Mouse (Mus musculus) hindbrain, postnatal 0 days (tissue): Measurements from ENCODE around the gene E130114P18Rik. TPM values are rescaled to one million over a fixed set of nuclear protein-coding genes. Genes with fewer than 3 reads are reported as not detected.
A peak's percentile ranks its signal among the peaks of the same experiment; 100 is the strongest.

Source experiments
- ATAC-seq: fragments of 200-750 bp; cut with Nextera tagmentation; 2 replicates; pipeline ENCODE4 v1.8.0; 2017; ENCODE audit warnings: mild to moderate bottlenecking, moderate TSS enrichment, moderate library complexity
- DNase-seq: peaks from one replicate; pipeline ENCODE4 v3.0.0-alpha.2; 2015; ENCODE audit warnings: low spot score
- H3K27ac ChIP-seq: fragments of 300-500 bp; sonication (generic); 2 replicates; pipeline ENCODE4 v1.5.1; 2014; ENCODE audit warnings: mild to moderate bottlenecking
- H3K27me3 ChIP-seq: fragments of 300-500 bp; sonication (generic); 2 replicates; pipeline ENCODE4 v1.6.1; 2014; ENCODE audit warnings: low read length, mixed read lengths; ENCODE audit not compliant: insufficient read depth
- H3K36me3 ChIP-seq: fragments of 300-500 bp; sonication (generic); 2 replicates; pipeline ENCODE4 v1.6.1; 2014; ENCODE audit warnings: low read length, mixed read lengths; ENCODE audit not compliant: insufficient read depth
- H3K4me1 ChIP-seq: fragments of 300-500 bp; sonication (generic); 2 replicates; pipeline ENCODE4 v1.6.1; 2014; ENCODE audit warnings: antibody characterized with exemption, low read length, mixed read lengths; ENCODE audit not compliant: insufficient read depth
- H3K4me2 ChIP-seq: fragments of 300-500 bp; sonication (generic); 2 replicates; pipeline ENCODE4 v1.6.1; 2014; ENCODE audit warnings: low read depth, mild to moderate bottlenecking, low read length, moderate library complexity, mixed read lengths
- H3K4me3 ChIP-seq: fragments of 300-500 bp; sonication (generic); 2 replicates; pipeline ENCODE4 v1.5.1; 2014; ENCODE audit warnings: low read length
- H3K9ac ChIP-seq: fragments of 300-500 bp; sonication (generic); replicated peaks from 2 replicates; pipeline ENCODE4 v1.6.1; 2014; ENCODE audit warnings: mild to moderate bottlenecking, low read length, moderate library complexity, mixed read lengths
- H3K9me3 ChIP-seq: fragments of 300-500 bp; sonication (generic); 2 replicates; pipeline ENCODE4 v1.6.1; 2016; ENCODE audit warnings: low read length, mixed read lengths
- CTCF ChIP-seq: IDR thresholded peaks from 2 replicates; pipeline ENCODE4 v1.5.1; 2016; ENCODE audit warnings: antibody characterized with exemption, control low read depth, low read depth
- WGBS: fragments of 180-500 bp; shearing (Covaris S2); extraction: QIAGEN DNeasy Blood & Tissue Kit; methylation state at CpG from one replicate; pipeline ENCODE4 v1.1.7; 2014; 5-methylcytosine and 5-hydroxymethylcytosine counted together
- polyA plus RNA-seq: library from polyadenylated mRNA; unstranded; fragments of >200 nt; fragmentation: Nextera tagmentation; extraction: Ambion mirVana; gene quantifications from 2 replicates; pipeline ENCODE4 v1.2.1, GENCODE M21; 2015
- total RNA-seq: library from RNA; depleted of rRNA; stranded (reverse); fragments of >200 nt; gene quantifications from 2 replicates; pipeline ENCODE4 v1.2.3, GENCODE M21; 2014

E130114P18Rik gene
- total and polyA plus RNA-seq, 2 experiments from 2014 or later, result 22.3 to 31.6 TPM

DNA sequence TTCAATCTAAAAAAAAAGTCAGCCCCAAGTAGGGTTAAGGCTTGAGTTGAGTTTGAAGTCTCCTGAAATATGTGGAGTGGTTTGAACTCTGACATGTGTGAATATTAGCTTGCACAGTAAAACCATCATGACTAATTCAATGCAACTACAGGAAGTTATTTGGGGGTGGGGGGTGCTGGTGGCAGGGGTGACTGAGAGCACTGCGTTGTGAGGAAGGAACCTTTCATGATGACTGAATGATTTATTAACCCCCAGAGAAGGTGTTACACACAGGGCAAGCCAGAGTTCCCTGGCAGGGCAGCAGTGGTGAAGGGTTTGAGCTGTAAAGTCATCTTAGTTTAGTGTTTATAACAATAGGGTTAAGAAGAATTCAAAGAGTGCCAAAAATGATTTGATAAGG, 65.3 kb downstream of the E130114P18Rik start:
- DNase-seq (no peak), ATAC-seq (no peak)
- no peak overlapping the region for H3K27ac ChIP-seq
- 26% methylated on average over 1 of the region's 1 CpGs for WGBS
- H3K4me3 ChIP-seq, result no peak overlapping the region
- H3K9ac ChIP-seq, result no peak overlapping the region
- H3K4me2 ChIP-seq, result no peak overlapping the region
- no peaks in the 10 kb centered on the region for H3K4me1 ChIP-seq
- TF ChIP-seq CTCF, result no peak
- no peaks in the 10 kb centered on the region for H3K27me3 ChIP-seq
- no peaks in the 10 kb centered on the region for H3K36me3 ChIP-seq
- no peaks in the 10 kb centered on the region for H3K9me3 ChIP-seq

DNA sequence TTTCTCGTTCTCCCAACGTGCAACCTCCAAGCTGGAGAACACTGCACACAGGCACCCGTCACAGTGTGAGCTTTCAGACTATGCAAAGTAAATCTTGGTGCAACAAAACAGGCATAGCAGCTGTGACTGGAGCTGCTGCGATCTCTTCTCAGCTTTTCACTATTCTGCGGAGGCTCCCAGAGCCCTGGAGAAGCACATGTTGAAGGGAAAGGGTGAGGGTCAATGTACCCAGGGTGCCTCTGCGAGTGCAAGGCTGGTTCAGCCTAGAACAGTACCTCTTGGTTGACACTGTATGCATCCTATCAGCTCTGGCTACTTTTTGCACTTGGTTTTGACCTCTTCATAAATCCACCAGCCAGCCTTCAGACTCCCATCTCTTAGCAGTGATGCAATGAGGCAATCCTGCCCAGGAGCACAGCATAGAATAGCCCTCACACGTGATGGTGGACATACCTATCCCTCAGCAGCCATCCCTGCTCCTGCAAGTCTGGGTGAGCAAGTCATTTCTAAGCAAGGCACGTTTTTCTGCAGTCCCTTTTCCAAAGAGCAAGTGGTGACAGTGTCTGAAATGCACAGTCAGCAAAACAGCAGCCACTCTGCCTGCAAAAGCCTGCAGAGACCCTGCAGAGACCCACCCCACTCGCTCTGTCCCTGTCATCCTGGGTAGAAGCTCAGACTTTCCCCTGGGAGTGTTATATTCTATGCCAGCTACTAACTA, 67.7 kb downstream of the E130114P18Rik start:
- no peaks in the 10 kb centered on the region for H3K36me3 ChIP-seq
- no peaks in the 10 kb centered on the region for H3K4me1 ChIP-seq
- TF ChIP-seq CTCF, result no peak
- no peaks in the 10 kb centered on the region for H3K9me3 ChIP-seq
- H3K4me2 ChIP-seq, result no peak overlapping the region
- peak overlapping the region; percentile 32; the same call in 1 of the 2 replicates for H3K27ac ChIP-seq
- WGBS, result 27% methylated on average over 9 of the region's 9 CpGs
- H3K9ac ChIP-seq, result peak overlapping the region; percentile 2; the same call in 1 of the 2 replicates
- DNase-seq (peak; percentile 48), ATAC-seq (peak; percentile 68)
- no peaks in the 10 kb centered on the region for H3K27me3 ChIP-seq
- H3K4me3 ChIP-seq, result no peak overlapping the region

DNA sequence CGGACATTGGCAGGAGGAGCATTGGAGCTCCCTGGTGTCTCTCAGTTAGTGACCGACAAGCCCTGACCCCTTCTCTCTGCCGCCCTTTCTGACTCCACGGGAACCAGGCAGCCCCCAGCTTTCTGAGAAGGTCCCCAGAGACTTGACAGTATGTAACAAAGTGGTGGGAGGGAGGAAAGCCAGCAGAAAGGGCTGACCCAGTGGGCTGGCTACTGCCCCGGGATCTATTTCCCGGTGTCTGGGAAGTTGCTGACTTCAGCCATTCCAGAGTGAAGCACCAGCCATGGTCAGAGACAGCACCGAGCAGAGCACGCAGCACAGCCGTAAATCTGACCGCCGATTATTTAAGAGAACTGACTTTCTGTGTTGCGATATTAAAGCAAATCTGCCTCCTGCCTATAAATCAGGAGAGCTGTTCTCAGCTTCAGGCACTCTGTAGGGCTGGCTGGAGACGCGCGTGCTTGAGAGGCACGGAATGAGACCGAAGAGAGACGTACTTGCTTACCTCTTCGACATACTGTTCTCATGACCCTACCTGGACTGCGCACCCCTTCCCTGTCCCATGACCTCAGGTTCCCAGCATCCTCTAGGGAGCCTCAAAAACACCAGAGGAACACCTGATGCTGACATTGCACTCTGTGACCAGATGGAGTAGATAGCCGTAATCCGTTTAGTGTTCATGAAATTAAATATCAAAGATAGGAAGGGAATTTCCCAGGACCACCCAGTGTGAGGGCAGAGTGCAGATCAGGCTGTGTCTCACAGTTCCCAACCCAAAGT, 70.3 kb downstream of the E130114P18Rik start:
- no peak overlapping the region for H3K4me2 ChIP-seq
- no peak overlapping the region for H3K4me3 ChIP-seq
- DNase-seq (no peak), ATAC-seq (no peak; the same call in 1 of the 2 replicates)
- H3K36me3 ChIP-seq, result no peaks in the 10 kb centered on the region
- H3K4me1 ChIP-seq, result no peaks in the 10 kb centered on the region
- H3K9ac ChIP-seq, result no peak overlapping the region
- H3K9me3 ChIP-seq, result no peaks in the 10 kb centered on the region
- no peak overlapping the region for H3K27ac ChIP-seq
- H3K27me3 ChIP-seq, result no peaks in the 10 kb centered on the region
- TF ChIP-seq CTCF, result no peak
- WGBS, result 80% methylated on average over 22 of the region's 22 CpGs

DNA sequence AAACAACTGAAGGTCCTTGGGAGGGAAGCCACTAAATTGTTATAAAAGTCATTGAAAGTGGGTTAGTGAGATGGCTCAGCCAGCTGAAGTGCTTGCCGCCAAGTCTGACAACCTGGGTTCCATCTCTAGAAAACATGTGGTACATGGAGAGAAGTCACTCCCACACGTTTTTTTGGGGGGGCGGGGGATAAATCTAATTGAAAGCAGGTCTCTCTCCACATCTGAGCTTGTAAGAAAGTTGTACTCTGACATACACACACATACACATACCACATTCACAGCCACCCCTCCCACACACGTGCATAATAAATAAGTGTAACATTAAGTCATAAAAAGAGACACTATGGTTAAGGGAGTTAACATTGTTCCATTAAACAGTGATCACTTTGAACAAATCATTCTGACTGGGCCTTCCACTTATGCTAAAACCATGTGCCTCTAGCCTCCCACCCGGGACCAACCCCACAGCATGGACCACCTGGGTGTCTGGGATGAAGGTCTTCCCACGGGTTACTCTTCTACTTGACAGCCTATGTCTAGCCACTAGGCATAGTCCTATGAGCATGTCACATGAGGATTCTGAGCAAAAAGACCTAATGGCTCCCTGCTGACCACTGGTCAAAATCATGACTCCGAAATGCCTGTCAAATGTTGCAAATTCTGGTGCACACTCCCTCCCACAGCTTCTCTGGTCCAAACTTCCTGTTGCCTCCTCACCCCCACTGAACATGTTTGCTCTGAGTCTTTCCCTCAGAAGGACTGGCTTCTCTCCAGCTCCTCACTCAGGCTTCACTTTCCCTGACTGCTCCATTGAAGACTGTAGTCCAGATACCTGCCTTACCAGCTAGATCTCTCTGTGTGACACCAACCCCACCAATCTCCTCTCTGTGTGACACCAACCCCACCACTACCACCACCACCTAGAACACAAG, 80.9 kb downstream of the E130114P18Rik start:
- Histone ChIP-seq H3K4me3 (no peak overlapping the region), H3K4me2 (no peak overlapping the region), H3K9ac (no peak overlapping the region), H3K27ac (no peak overlapping the region), H3K4me1 (no peaks in the 10 kb centered on the region), H3K9me3 (no peaks in the 10 kb centered on the region), H3K36me3 (no peaks in the 10 kb centered on the region), H3K27me3 (no peaks in the 10 kb centered on the region)
- WGBS, result 78% methylated on average over 7 of the region's 7 CpGs
- DNase-seq, result no peak
- ATAC-seq, result no peak
- TF ChIP-seq CTCF, result no peak

DNA sequence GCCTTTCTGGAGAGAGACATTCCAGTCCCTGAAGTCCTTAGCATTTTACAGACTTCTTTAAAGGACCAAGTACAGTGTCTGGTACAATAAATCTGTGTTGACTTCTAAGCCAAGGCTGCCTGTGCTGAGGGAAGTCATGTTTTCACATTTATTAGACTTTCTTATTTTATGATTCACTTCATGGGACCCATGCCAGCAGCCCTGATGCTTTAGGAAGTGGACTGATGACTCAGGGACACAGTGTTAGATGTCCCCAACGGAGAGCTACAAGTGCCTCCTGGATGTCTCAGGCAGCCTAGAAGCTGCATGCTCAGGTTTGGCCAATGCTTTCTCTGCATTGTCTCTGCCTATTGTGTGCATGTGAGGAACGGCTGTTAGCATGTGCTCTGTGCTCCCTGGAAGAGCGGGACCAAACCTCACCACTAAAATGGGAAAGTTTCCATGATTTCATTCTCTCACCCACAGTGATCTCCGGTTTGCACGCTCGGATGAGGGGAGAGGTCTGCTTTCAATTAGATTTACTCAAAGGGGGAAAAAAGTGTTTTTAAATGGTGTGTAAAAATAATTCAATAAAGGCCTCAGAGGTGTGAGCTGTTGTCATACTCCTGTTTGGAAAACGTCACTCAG, 82.4 kb downstream of the E130114P18Rik start:
- H3K36me3 ChIP-seq, result no peaks in the 10 kb centered on the region
- no peak for TF ChIP-seq CTCF
- no peak overlapping the region for H3K27ac ChIP-seq
- H3K9me3 ChIP-seq, result no peaks in the 10 kb centered on the region
- peaks cover 3% of the 10 kb centered on the region; the same call in 1 of the 2 replicates for H3K4me1 ChIP-seq
- H3K9ac ChIP-seq, result no peak overlapping the region
- DNase-seq (no peak), ATAC-seq (no peak)
- no peak overlapping the region for H3K4me2 ChIP-seq
- H3K27me3 ChIP-seq, result no peaks in the 10 kb centered on the region
- WGBS, result 66% methylated on average over 7 of the region's 7 CpGs
- no peak overlapping the region for H3K4me3 ChIP-seq

DNA sequence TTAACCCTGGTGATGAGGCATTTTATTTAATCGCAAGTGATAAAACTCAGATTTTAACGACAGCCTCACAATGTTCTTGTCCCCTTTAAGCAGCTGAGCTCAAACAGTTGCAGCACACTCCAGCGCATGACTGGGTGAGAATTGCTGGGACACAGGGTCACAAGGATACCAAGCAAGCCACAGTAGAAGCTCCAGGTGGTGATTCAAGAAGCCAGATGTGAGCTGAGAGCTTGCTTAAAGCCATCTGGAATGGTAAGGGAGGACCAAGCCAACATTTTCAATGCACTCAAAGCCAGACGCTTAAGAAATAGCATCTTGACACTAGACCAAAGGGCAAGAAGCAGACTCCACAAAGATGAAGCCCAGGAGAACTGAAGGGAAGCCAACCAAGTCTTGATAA, 83.9 kb downstream of the E130114P18Rik start:
- 93% methylated on average over 4 of the region's 4 CpGs for WGBS
- Histone ChIP-seq H3K27ac (no peak overlapping the region), H3K4me2 (no peak overlapping the region), H3K36me3 (no peaks in the 10 kb centered on the region), H3K9ac (no peak overlapping the region), H3K4me1 (peaks cover 3% of the 10 kb centered on the region; the same call in 1 of the 2 replicates), H3K4me3 (no peak overlapping the region), H3K27me3 (no peaks in the 10 kb centered on the region), H3K9me3 (no peaks in the 10 kb centered on the region)
- ATAC-seq, result no peak
- DNase-seq, result no peak
- no peak for TF ChIP-seq CTCF
